Mouse (Mus musculus): Measurements from ENCODE around the gene Cbx3. TPM values are rescaled to one million over a fixed set of nuclear protein-coding genes. Genes with fewer than 3 reads are reported as not detected.

The Cbx3 gene
- polyA plus RNA-seq, 1 experiment, result 361 TPM

GRCm38 (mm10) chr6:51457283-51457682 is 12.9 kb upstream of the Cbx3 start:
- Histone ChIP-seq H3K4me3 (ENCODE audit: low read depth, low read length) (no peak overlapping the region), H3K9ac (ENCODE audit: low read depth, poor library complexity, severe bottlenecking) (no peak overlapping the region), H3K27me3 (ENCODE audit: control insufficient read depth, insufficient read depth, low read length, poor library complexity, severe bottlenecking) (no peaks in the 10 kb centered on the region), H3K9me3 (replicated peaks; ENCODE audit: control insufficient read depth, insufficient read depth, low read length, poor library complexity, severe bottlenecking) (no peaks in the 10 kb centered on the region), H3K4me1 (ENCODE audit: control insufficient read depth, insufficient read depth, low read length) (no peaks in the 10 kb centered on the region), H3K27ac (ENCODE audit: insufficient read depth, low read length) (no peak overlapping the region), H3K36me3 (ENCODE audit: control insufficient read depth, insufficient read depth, low read length, poor library complexity, severe bottlenecking) (peaks cover 30% of the 10 kb centered on the region)
- TF ChIP-seq CTCF (IDR thresholded peaks at IDR 0.05; ENCODE audit: low read depth, low read length) (no peak), POLR2A (IDR thresholded peaks at IDR 0.05; ENCODE audit: insufficient read depth, low read length) (no peak), EP300 (IDR thresholded peaks at IDR 0.05; ENCODE audit: insufficient read depth, low read depth, low read length) (no peak)

- Histone ChIP-seq H3K9me3 (replicated peaks; ENCODE audit: control insufficient read depth, insufficient read depth, low read length, poor library complexity, severe bottlenecking) (no peaks in the 10 kb centered on the region), H3K4me3 (ENCODE audit: low read depth, low read length) (no peak overlapping the region), H3K27me3 (ENCODE audit: control insufficient read depth, insufficient read depth, low read length, poor library complexity, severe bottlenecking) (no peaks in the 10 kb centered on the region), H3K27ac (ENCODE audit: insufficient read depth, low read length) (no peak overlapping the region), H3K4me1 (ENCODE audit: control insufficient read depth, insufficient read depth, low read length) (no peaks in the 10 kb centered on the region), H3K36me3 (ENCODE audit: control insufficient read depth, insufficient read depth, low read length, poor library complexity, severe bottlenecking) (peaks cover 33% of the 10 kb centered on the region), H3K9ac (ENCODE audit: low read depth, poor library complexity, severe bottlenecking) (no peak overlapping the region)
- no peak for TF ChIP-seq CTCF (IDR thresholded peaks at IDR 0.05; ENCODE audit: low read depth, low read length)
- no peak for TF ChIP-seq POLR2A (IDR thresholded peaks at IDR 0.05; ENCODE audit: insufficient read depth, low read length)
- TF ChIP-seq EP300 (IDR thresholded peaks at IDR 0.05; ENCODE audit: insufficient read depth, low read depth, low read length), result no peak
These were observed 12.3 kb upstream of the Cbx3 start for GRCm38 (mm10) chr6:51457770-51458387.

- Histone ChIP-seq H3K4me1 (ENCODE audit: control insufficient read depth, insufficient read depth, low read length) (no peaks in the 10 kb centered on the region), H3K36me3 (ENCODE audit: control insufficient read depth, insufficient read depth, low read length, poor library complexity, severe bottlenecking) (peaks cover 44% of the 10 kb centered on the region), H3K9ac (ENCODE audit: low read depth, poor library complexity, severe bottlenecking) (no peak overlapping the region), H3K27me3 (ENCODE audit: control insufficient read depth, insufficient read depth, low read length, poor library complexity, severe bottlenecking) (no peaks in the 10 kb centered on the region), H3K4me3 (ENCODE audit: low read depth, low read length) (no peak overlapping the region), H3K9me3 (replicated peaks; ENCODE audit: control insufficient read depth, insufficient read depth, low read length, poor library complexity, severe bottlenecking) (no peaks in the 10 kb centered on the region), H3K27ac (ENCODE audit: insufficient read depth, low read length) (no peak overlapping the region)
- TF ChIP-seq EP300 (IDR thresholded peaks at IDR 0.05; ENCODE audit: insufficient read depth, low read depth, low read length) (no peak), CTCF (IDR thresholded peaks at IDR 0.05; ENCODE audit: low read depth, low read length) (no peak), POLR2A (IDR thresholded peaks at IDR 0.05; ENCODE audit: insufficient read depth, low read length) (no peak)
These were observed 11.2 kb upstream of the Cbx3 start for GRCm38 (mm10) chr6:51458925-51459312.

GRCm38 (mm10) chr6:51459313-51460020 is 10.7 kb upstream of the Cbx3 start:
- no peaks in the 10 kb centered on the region for H3K4me1 ChIP-seq (ENCODE audit: control insufficient read depth, insufficient read depth, low read length)
- H3K27ac ChIP-seq (ENCODE audit: insufficient read depth, low read length), result peak overlapping the region; percentile 59; the same call in 1 of the 2 replicates
- no peaks in the 10 kb centered on the region for H3K9me3 ChIP-seq (replicated peaks; ENCODE audit: control insufficient read depth, insufficient read depth, low read length, poor library complexity, severe bottlenecking)
- no peak overlapping the region for H3K9ac ChIP-seq (ENCODE audit: low read depth, poor library complexity, severe bottlenecking)
- TF ChIP-seq POLR2A (IDR thresholded peaks at IDR 0.05; ENCODE audit: insufficient read depth, low read length), result no peak
- TF ChIP-seq CTCF (IDR thresholded peaks at IDR 0.05; ENCODE audit: low read depth, low read length), result no peak
- TF ChIP-seq EP300 (IDR thresholded peaks at IDR 0.05; ENCODE audit: insufficient read depth, low read depth, low read length), result no peak
- no peak overlapping the region for H3K4me3 ChIP-seq (ENCODE audit: low read depth, low read length)
- peaks cover 49% of the 10 kb centered on the region for H3K36me3 ChIP-seq (ENCODE audit: control insufficient read depth, insufficient read depth, low read length, poor library complexity, severe bottlenecking)
- no peaks in the 10 kb centered on the region for H3K27me3 ChIP-seq (ENCODE audit: control insufficient read depth, insufficient read depth, low read length, poor library complexity, severe bottlenecking)

GRCm38 (mm10) chr6:51460021-51460360 is 10.2 kb upstream of the Cbx3 start:
- no peaks in the 10 kb centered on the region for H3K4me1 ChIP-seq (ENCODE audit: control insufficient read depth, insufficient read depth, low read length)
- peaks cover 54% of the 10 kb centered on the region for H3K36me3 ChIP-seq (ENCODE audit: control insufficient read depth, insufficient read depth, low read length, poor library complexity, severe bottlenecking)
- H3K4me3 ChIP-seq (ENCODE audit: low read depth, low read length), result no peak overlapping the region
- H3K27ac ChIP-seq (ENCODE audit: insufficient read depth, low read length), result peak overlapping the region; percentile 59
- H3K27me3 ChIP-seq (ENCODE audit: control insufficient read depth, insufficient read depth, low read length, poor library complexity, severe bottlenecking), result no peaks in the 10 kb centered on the region
- no peaks in the 10 kb centered on the region for H3K9me3 ChIP-seq (replicated peaks; ENCODE audit: control insufficient read depth, insufficient read depth, low read length, poor library complexity, severe bottlenecking)
- no peak overlapping the region for H3K9ac ChIP-seq (ENCODE audit: low read depth, poor library complexity, severe bottlenecking)
- no peak for TF ChIP-seq CTCF (IDR thresholded peaks at IDR 0.05; ENCODE audit: low read depth, low read length)
- TF ChIP-seq POLR2A (IDR thresholded peaks at IDR 0.05; ENCODE audit: insufficient read depth, low read length), result no peak
- no peak for TF ChIP-seq EP300 (IDR thresholded peaks at IDR 0.05; ENCODE audit: insufficient read depth, low read depth, low read length)

- H3K4me3 ChIP-seq (ENCODE audit: low read depth, low read length), result no peak overlapping the region
- H3K4me1 ChIP-seq (ENCODE audit: control insufficient read depth, insufficient read depth, low read length), result no peaks in the 10 kb centered on the region
- TF ChIP-seq EP300 (IDR thresholded peaks at IDR 0.05; ENCODE audit: insufficient read depth, low read depth, low read length), result no peak
- no peak for TF ChIP-seq CTCF (IDR thresholded peaks at IDR 0.05; ENCODE audit: low read depth, low read length)
- no peak for TF ChIP-seq POLR2A (IDR thresholded peaks at IDR 0.05; ENCODE audit: insufficient read depth, low read length)
- peak overlapping the region; percentile 59 for H3K27ac ChIP-seq (ENCODE audit: insufficient read depth, low read length)
- H3K9me3 ChIP-seq (replicated peaks; ENCODE audit: control insufficient read depth, insufficient read depth, low read length, poor library complexity, severe bottlenecking), result no peaks in the 10 kb centered on the region
- no peak overlapping the region for H3K9ac ChIP-seq (ENCODE audit: low read depth, poor library complexity, severe bottlenecking)
- H3K36me3 ChIP-seq (ENCODE audit: control insufficient read depth, insufficient read depth, low read length, poor library complexity, severe bottlenecking), result peaks cover 58% of the 10 kb centered on the region
- H3K27me3 ChIP-seq (ENCODE audit: control insufficient read depth, insufficient read depth, low read length, poor library complexity, severe bottlenecking), result no peaks in the 10 kb centered on the region
These were observed 9.8 kb upstream of the Cbx3 start for GRCm38 (mm10) chr6:51460363-51460762.

Data from ES-Bruce4 (cell line).